In genomic region chr8:84856864-84857441, GRCm38 (mm10) we compare ENCODE assay signal across 8 mouse cellular contexts. TPM values are rescaled to one million over a fixed set of nuclear protein-coding genes. Genes with fewer than 3 reads are reported as not detected.
DNase-seq lines count a peak whose midpoint lies in the region; ATAC-seq and TF ChIP-seq lines count a peak whose summit lies in the region.

TSS of gene Farsa (plus strand) at chr8:84856989.

- no peak for TF ChIP-seq CTCF in heart, adult 2 months (IDR thresholded peaks at IDR 0.05)

- 0 out of 2 replicates have a peak, but pooled peaks cover 1% of the 10 kb centered on the region for H3K79me2 ChIP-seq in heart, adult 2 months (replicated peaks; ENCODE audit: control insufficient read depth, insufficient read depth, low read length)

- peak within 1 kb of the TSS; percentile 81 for H3K4me2 ChIP-seq in embryonic facial prominence, embryonic 14.5 days (ENCODE audit: low read depth, low read length)
- H3K4me2 ChIP-seq in limb, embryonic 13.5 days (replicated peaks), result peak within 1 kb of the TSS; percentile 94
- peak within 1 kb of the TSS; percentile 95 for H3K4me2 ChIP-seq in midbrain, embryonic 16.5 days (ENCODE audit: low read length)

- intact Hi-C loops in heart, adult 2 months (cut with DNase I), result loop anchor here (1.0 to 5.0 kb wide), 3 partner anchors 9 to 110 kb away; partner anchors contain the start of genes Gm49661, Prdx2 and Rnaseh2a

- peaks cover 8% of the 10 kb centered on the region for H3K4me1 ChIP-seq in embryonic facial prominence, embryonic 14.5 days (ENCODE audit: control insufficient read depth, insufficient read depth, low read length)
- H3K4me1 ChIP-seq in heart, adult 2 months (ENCODE audit: control insufficient read depth, insufficient read depth, low read length), result no peaks in the 10 kb centered on the region
- peaks cover 13% of the 10 kb centered on the region for H3K4me1 ChIP-seq in limb, embryonic 13.5 days
- H3K4me1 ChIP-seq in midbrain, embryonic 16.5 days (ENCODE audit: control insufficient read depth, insufficient read depth, low read length), result peaks cover 11% of the 10 kb centered on the region

- peak; percentile 96 for ATAC-seq in embryonic facial prominence, embryonic 14.5 days (ENCODE audit: low read depth)
- ATAC-seq in limb, embryonic 13.5 days (ENCODE audit: low FRiP score, low read depth), result peak; percentile 92
- peak; percentile 94 for ATAC-seq in midbrain, embryonic 16.5 days

- peak; percentile 98 for DNase-seq in 3T3-L1 (ENCODE audit: low read depth, low spot score)
- DNase-seq in adrenal gland, postnatal 4 days (ENCODE audit: low spot score in 2 of 2), result peak; percentile 75 to 83
- DNase-seq in embryonic facial prominence, embryonic 14.5 days (ENCODE audit: low spot score), result peak; percentile 97
- peak; percentile 93 to 94 for DNase-seq in heart, adult 2 months
- peak; percentile 93 to 96 for DNase-seq in kidney, adult 8-10 months
- DNase-seq in spleen, postnatal 10 days (ENCODE audit: low spot score in 2 of 2), result peak; percentile 87 to 94

- H3K9me3 ChIP-seq in embryonic facial prominence, embryonic 14.5 days (ENCODE audit: control insufficient read depth, low read length), result no peaks in the 10 kb centered on the region
- H3K9me3 ChIP-seq in limb, embryonic 13.5 days, result no peaks in the 10 kb centered on the region
- no peaks in the 10 kb centered on the region for H3K9me3 ChIP-seq in midbrain, embryonic 16.5 days (replicated peaks; ENCODE audit: control insufficient read depth, low read length, poor library complexity, severe bottlenecking)

- peaks cover 30% of the 10 kb centered on the region for H3K36me3 ChIP-seq in embryonic facial prominence, embryonic 14.5 days (ENCODE audit: control insufficient read depth, insufficient read depth, low read length)
- no peaks in the 10 kb centered on the region; the same call in 1 of the 2 replicates for H3K36me3 ChIP-seq in heart, adult 2 months (ENCODE audit: control insufficient read depth, insufficient read depth, low read length)
- H3K36me3 ChIP-seq in limb, embryonic 13.5 days, result peaks cover 33% of the 10 kb centered on the region
- H3K36me3 ChIP-seq in midbrain, embryonic 16.5 days (ENCODE audit: control insufficient read depth, insufficient read depth, low read length), result peaks cover 10% of the 10 kb centered on the region

- H3K27ac ChIP-seq in embryonic facial prominence, embryonic 14.5 days (replicated peaks; ENCODE audit: low read depth, low read length), result peak within 1 kb of the TSS; percentile 63
- H3K27ac ChIP-seq in heart, adult 2 months, result peak within 1 kb of the TSS; percentile 92
- peak within 1 kb of the TSS; percentile 48; the same call in 1 of the 2 replicates for H3K27ac ChIP-seq in limb, embryonic 13.5 days
- H3K27ac ChIP-seq in midbrain, embryonic 16.5 days (ENCODE audit: low read length), result peak within 1 kb of the TSS; percentile 82

- TF ChIP-seq EP300 in heart, adult 2 months (IDR thresholded peaks at IDR 0.05; ENCODE audit: insufficient read depth, low read depth, low read length), result peak; percentile 82; the same call in 1 of the 2 replicates

- whole genome bisulfite sequencing in embryonic facial prominence, embryonic 14.5 days, result under 1% methylated on average over 38 of the region's 39 CpGs
- WGBS in heart, adult 2 months, result under 1% methylated on average over 39 of the region's 39 CpGs
- WGBS in limb, embryonic 13.5 days, result under 1% methylated on average over 39 of the region's 39 CpGs
- under 1% methylated on average over 39 of the region's 39 CpGs for WGBS in midbrain, embryonic 16.5 days

- peak; percentile 92 for TF ChIP-seq POLR2A in heart, adult 2 months (IDR thresholded peaks at IDR 0.05; ENCODE audit: insufficient read depth, low read depth, low read length)

- peak within 1 kb of the TSS; percentile 90 for H3K4me3 ChIP-seq in embryonic facial prominence, embryonic 14.5 days (ENCODE audit: low read depth, low read length)
- H3K4me3 ChIP-seq in heart, adult 2 months, result peak within 1 kb of the TSS; percentile 73
- peak within 1 kb of the TSS; percentile 89 for H3K4me3 ChIP-seq in limb, embryonic 13.5 days
- H3K4me3 ChIP-seq in midbrain, embryonic 16.5 days (ENCODE audit: low read depth, low read length), result peak within 1 kb of the TSS; percentile 72

- H3K9ac ChIP-seq in embryonic facial prominence, embryonic 14.5 days (ENCODE audit: low read depth, low read length), result peak within 1 kb of the TSS; percentile 91
- H3K9ac ChIP-seq in heart, adult 2 months (ENCODE audit: low read depth, low read length), result peak within 1 kb of the TSS; percentile 98
- H3K9ac ChIP-seq in limb, embryonic 13.5 days, result peak within 1 kb of the TSS; percentile 86
- peak within 1 kb of the TSS; percentile 95 for H3K9ac ChIP-seq in midbrain, embryonic 16.5 days (ENCODE audit: low read depth, low read length)

- H3K27me3 ChIP-seq in embryonic facial prominence, embryonic 14.5 days (replicated peaks; ENCODE audit: control insufficient read depth, insufficient read depth, low read length), result no peaks in the 10 kb centered on the region
- no peaks in the 10 kb centered on the region for H3K27me3 ChIP-seq in heart, adult 2 months (ENCODE audit: control insufficient read depth, insufficient read depth, low read length)
- H3K27me3 ChIP-seq in limb, embryonic 13.5 days, result no peaks in the 10 kb centered on the region
- H3K27me3 ChIP-seq in midbrain, embryonic 16.5 days (ENCODE audit: control insufficient read depth, insufficient read depth, low read depth, low read length), result no peaks in the 10 kb centered on the region

RNA-seq across cellular contexts. Expression of gene Farsa, which starts in this region (rescaled TPM):
- total RNA-seq in adrenal gland, postnatal 4 days (2021), result 10 to 100 TPM; 61.0 to 63.6 TPM
- polyA plus RNA-seq in embryonic facial prominence, embryonic 14.5 days (2014; fragmentation: Nextera tagmentation; extraction: Ambion mirVana), result 67.1 and 76.5 TPM in 2 replicates
- 10 to 100 TPM; 21.8 to 24.5 TPM for total RNA-seq in heart, adult 2 months (2021)
- 32.5 and 41.4 TPM in 2 replicates for polyA plus RNA-seq in heart, adult 2 months (2012; rRNA removed)
- polyA plus RNA-seq in limb, embryonic 13.5 days (2015; fragmentation: Nextera tagmentation; extraction: Ambion mirVana), result 108 and 109 TPM in 2 replicates
- 108 and 113 TPM in 2 replicates for polyA plus RNA-seq in midbrain, embryonic 16.5 days (2015; fragmentation: Nextera tagmentation; extraction: Ambion mirVana)

Comparison
In these comparisons a context has a peak if more than half of its experiments do, and no peak if none do; other contexts are left out.
1. Peak in every context shown above with its lines: DNase-seq, ATAC-seq, H3K4me3 ChIP-seq and H3K27ac ChIP-seq.